Mouse (Mus musculus) MEL (cell line): ENCODE results near the gene Rtf1.

ENCODE experiments used
- CTCF ChIP-seq, 3 experiments: IDR thresholded peaks in 2 of 3; conservative IDR thresholded peaks in 1 of 3; 2 replicates each; pipeline ENCODE4 v1.5.1; 2011 to 2012; ENCODE audit warnings: low read length in 3 of 3, low read depth in 2 of 3, mild to moderate bottlenecking in 2 of 3, improper control_type of control experiment in 1 of 3, inconsistent platforms in 1 of 3, mixed read lengths in 1 of 3, moderate library complexity in 1 of 3; ENCODE audit not compliant: control insufficient read depth in 1 of 3, insufficient read depth in 1 of 3, poor library complexity in 1 of 3, severe bottlenecking in 1 of 3
- E2F4 ChIP-seq: IDR thresholded peaks from 2 replicates; pipeline ENCODE4 v1.6.1; 2011; ENCODE audit warnings: low read depth, low read length, improper control_type of control experiment, borderline replicate concordance
- GATA1 ChIP-seq: IDR thresholded peaks from 2 replicates; pipeline ENCODE4 v1.6.1; 2011; ENCODE audit warnings: low read depth, low read length, improper control_type of control experiment
- MAX ChIP-seq: IDR thresholded peaks from 2 replicates; pipeline ENCODE4 v1.6.1; 2011; ENCODE audit warnings: low read length, improper control_type of control experiment
- NRF1 ChIP-seq: IDR thresholded peaks from 2 replicates; pipeline ENCODE4 v1.6.1; 2014; ENCODE audit warnings: low read depth, mild to moderate bottlenecking, inconsistent platforms, low read length, improper control_type of control experiment, moderate library complexity; ENCODE audit not compliant: poor library complexity, insufficient read depth, severe bottlenecking
- POLR2A ChIP-seq, 2 experiments: IDR thresholded peaks; 2 replicates each; pipeline ENCODE4 v1.6.1; 2011 to 2012; ENCODE audit warnings: low read length in 2 of 2, mild to moderate bottlenecking in 2 of 2, control low read depth in 1 of 2, improper control_type of control experiment in 1 of 2, low read depth in 1 of 2, moderate library complexity in 1 of 2; ENCODE audit not compliant: control insufficient read depth in 1 of 2, insufficient read depth in 1 of 2, poor library complexity in 1 of 2
- SIN3A ChIP-seq: IDR thresholded peaks from 2 replicates; pipeline ENCODE4 v1.6.1; 2012; ENCODE audit warnings: low read length, improper control_type of control experiment, inconsistent platforms
- USF1 ChIP-seq: IDR thresholded peaks from 2 replicates; pipeline ENCODE4 v1.6.1; 2014; ENCODE audit warnings: low read depth, mild to moderate bottlenecking, inconsistent platforms, low read length, improper control_type of control experiment, moderate library complexity
- USF2 ChIP-seq, 2 experiments: IDR thresholded peaks; 2 replicates each; pipeline ENCODE4 v1.6.1; 2011 to 2012; ENCODE audit warnings: improper control_type of control experiment in 2 of 2, low read length in 2 of 2, borderline replicate concordance in 1 of 2, inconsistent platforms in 1 of 2, low read depth in 1 of 2, mild to moderate bottlenecking in 1 of 2; ENCODE audit not compliant: insufficient read depth in 1 of 2

DNA sequence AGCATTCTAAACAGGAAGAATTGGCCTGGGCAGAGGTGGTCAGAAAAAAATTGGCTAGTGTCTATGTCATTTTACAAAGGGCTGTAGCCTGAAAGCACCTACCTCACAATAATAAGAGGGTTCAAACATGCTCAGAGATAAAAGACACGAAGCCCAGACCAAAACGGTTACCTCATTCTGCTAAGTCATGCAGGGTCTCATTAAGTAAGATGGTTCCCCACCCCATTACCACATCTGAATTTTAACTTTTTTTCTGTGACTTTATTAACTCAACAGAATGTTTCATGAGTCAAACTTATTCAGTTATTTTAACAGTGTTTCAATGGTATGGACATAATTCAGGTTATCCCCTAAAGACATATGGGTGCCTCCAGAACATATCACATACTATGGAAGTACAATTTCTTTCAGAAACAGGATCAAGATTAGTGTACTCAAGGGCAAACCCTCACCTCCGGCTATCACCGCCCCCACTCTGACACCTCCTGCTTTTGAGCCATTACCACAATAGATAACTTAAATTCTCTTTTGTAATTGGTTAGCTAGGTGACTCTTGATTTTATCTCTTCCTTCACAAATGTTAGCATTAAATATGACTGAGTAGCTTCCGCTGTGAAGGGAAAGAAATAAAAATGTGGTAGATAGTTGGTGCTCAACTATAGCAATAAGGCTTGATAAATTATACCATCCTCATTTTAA lies 33.5 kb upstream of the Rtf1 start:
- TF ChIP-seq CTCF (IDR thresholded peaks at IDR 0.05 in 2 of 3, conservative IDR thresholded peaks at IDR 0.05 in 1 of 3; ENCODE audit: control insufficient read depth in 1 of 3, insufficient read depth in 1 of 3, low read depth in 2 of 3, low read length in 3 of 3, poor library complexity in 1 of 3, severe bottlenecking in 1 of 3) (no peak), USF1 (no peak), POLR2A (IDR thresholded peaks at IDR 0.05; ENCODE audit: control insufficient read depth in 1 of 2, insufficient read depth in 1 of 2, low read depth in 1 of 2, low read length in 2 of 2, poor library complexity in 1 of 2) (peak in 1 of 2 experiments; percentile 40; a peak in 1 of 4 replicates), MAX (no peak), SIN3A (peak; percentile 64; the same call in 1 of the 2 replicates), GATA1 (peak; percentile 88), NRF1 (no peak), E2F4 (no peak), USF2 (IDR thresholded peaks at IDR 0.05; ENCODE audit: borderline replicate concordance in 1 of 2, insufficient read depth in 1 of 2, low read depth in 1 of 2, low read length in 2 of 2) (no peak)
